Mouse (Mus musculus): ENCODE data around the gene Rbm15.
A peak's percentile ranks its signal among the peaks of the same experiment; 100 is the strongest.
"Not testable (repeated sequence)": the region's sequence is repeated elsewhere in the genome, so short reads cannot be mapped to it uniquely, and the experiment has no call there.

Rbm15 gene

DNA sequence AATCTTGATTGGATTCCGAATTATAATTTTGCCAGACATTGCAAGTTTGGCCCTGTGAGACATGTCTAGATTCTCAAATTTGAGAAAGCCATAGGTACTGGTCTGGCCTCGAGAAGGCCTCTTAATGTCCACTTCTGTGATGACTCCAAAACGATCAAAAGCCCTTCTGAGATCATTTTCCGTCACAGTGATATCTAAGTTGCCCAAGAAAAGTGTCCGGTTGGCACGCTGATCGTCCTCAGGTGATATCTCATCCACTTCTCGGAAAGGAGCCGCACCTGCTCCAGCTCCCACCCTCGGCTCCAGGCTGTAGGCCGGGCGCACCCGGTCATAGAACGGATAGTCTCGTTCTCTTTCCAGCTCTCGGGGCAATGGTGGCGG lies 1.7 kb downstream of the Rbm15 start:
- no peak for DNase-seq (ENCODE audit: low spot score in 2 of 2)

GRCm38 (mm10) chr3:107330503-107331424 lies 2.7 kb downstream of the Rbm15 start:
- no peak for DNase-seq (ENCODE audit: low spot score in 2 of 2)

GRCm38 (mm10) chr3:107326442-107326841 lies 7.0 kb downstream of the Rbm15 start:
- no peak for DNase-seq (ENCODE audit: low spot score in 2 of 2)

GRCm38 (mm10) chr3:107321776-107322175 lies 11.7 kb downstream of the Rbm15 start:
- no peak for DNase-seq (ENCODE audit: low spot score in 2 of 2)

- no peak for DNase-seq (ENCODE audit: low spot score in 2 of 2)
These were observed 12.3 kb downstream of the Rbm15 start for GRCm38 (mm10) chr3:107321141-107321540.

DNA sequence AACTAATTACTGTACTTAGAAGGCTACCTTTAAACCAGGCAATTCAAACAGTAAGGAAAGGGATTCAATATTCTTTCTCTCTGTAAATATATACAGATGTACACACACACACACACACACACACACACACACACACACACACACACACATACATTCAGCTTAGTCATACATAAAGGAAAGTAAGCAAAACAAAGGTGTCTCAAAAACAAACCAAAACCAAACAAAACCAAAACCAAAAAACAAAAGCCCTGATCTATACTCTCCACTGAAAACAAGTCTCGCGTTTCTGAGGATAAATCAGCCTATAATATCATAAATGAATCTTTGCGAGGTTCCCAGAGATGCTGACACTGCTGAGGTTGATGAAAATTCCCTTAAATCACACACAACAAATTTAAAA lies 16.1 kb downstream of the Rbm15 start:
- DNase-seq (ENCODE audit: low spot score in 2 of 2), result no peak

GRCm38 (mm10) chr3:107296917-107297316 lies 36.6 kb downstream of the Rbm15 start:
- DNase-seq (ENCODE audit: low spot score in 2 of 2), result not testable (repeated sequence)

DNA sequence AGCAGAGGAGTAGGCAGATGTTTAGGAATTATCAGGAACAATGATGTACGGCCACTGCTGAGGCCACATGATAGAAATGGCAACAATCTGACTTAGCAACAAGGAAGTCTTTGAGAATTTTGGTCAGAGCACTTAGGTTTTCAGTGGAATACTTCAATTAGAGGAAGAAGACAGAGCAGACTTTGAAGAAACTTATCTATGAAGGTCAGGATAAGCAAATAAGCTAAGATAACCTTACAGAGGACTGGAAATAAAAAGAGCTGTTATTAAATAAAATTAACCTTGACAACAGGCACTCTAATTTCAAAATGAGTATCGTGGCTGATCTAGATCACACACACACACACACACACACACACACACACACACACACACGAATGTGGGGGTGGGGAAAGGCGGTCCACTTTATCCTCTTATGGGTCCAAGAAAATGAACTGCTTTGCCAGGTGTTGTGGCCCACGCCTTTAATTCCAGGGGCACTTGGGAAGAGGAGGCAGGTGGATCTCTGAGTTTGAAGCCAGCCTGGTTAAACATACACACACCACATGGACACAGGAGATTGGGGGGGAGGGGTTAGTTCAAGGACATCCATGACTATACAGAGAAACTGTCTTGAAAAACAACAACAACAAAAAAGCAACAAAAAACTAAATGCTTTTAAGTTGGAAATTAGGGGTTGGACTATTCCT lies 37.7 kb downstream of the Rbm15 start:
- DNase-seq (ENCODE audit: low spot score in 2 of 2), result no peak

- no peak for DNase-seq (ENCODE audit: low spot score in 2 of 2)
These were observed 42.6 kb downstream of the Rbm15 start, which contains the start of gene Slc16a4 for GRCm38 (mm10) chr3:107290764-107291381. Slc16a4 (plus strand) TSS chr3:107291230.

DNA sequence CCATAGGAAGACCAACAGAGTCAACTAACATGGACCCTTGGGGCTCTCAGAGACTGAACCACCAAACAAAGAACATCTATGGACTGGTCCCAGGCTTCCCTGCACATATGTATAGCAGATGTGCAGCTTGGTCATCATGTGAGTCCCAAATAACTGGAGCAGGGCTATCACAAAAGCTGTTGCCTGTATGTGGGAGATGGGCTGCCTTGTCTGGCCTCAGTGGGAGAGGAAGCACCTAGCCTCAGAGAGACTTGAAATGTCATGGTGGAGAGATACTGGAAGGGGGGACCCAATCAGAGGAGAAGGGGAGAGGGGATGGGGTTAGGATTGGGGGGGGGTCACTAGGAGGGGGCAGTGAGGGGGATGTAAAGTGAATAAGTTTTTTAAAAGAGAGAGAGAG lies 46.1 kb downstream of the Rbm15 start:
- no peak for DNase-seq (ENCODE audit: low spot score in 2 of 2)

- no peak for DNase-seq (ENCODE audit: low spot score in 2 of 2)
These were observed 47.4 kb downstream of the Rbm15 start for GRCm38 (mm10) chr3:107286123-107286522.

DNA sequence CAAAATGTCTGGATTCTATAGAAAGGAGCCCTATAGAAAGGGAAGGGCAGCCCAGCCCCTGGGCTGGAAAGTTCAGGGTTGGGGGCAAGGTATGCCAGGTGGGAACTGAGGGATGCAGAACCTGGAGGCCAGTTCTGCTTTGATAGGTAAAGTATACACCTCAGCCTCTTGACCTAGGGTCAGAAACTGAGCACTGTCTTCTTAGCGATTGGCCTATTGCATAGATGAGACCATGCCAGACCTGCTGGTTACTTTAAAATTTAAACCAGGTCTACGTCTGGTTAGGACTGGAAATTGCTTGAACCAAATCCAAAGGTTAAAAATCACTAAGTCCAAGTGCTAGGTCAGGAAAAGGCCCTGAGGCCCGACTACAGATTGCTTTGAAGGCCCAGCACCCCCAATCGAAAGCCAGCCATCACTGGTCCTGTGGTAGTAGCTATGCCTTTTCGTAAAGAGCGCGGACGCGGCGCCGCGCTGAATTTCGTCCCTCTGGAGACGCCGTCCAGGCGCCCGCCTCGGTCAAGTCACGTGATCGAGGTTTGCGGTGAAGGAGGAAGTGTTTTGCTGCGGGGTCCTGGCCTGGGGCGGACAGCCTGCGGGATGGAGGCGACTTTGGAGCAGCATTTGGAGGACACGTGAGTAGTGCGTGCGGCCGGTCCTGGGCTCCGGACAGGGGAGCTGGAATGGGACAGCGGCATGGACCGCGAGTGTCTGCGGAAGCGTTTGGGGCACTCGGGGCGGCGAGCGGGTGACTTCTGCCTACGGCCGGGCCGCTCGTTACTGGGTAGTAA lies 54.8 kb downstream of the Rbm15 start, which contains the start of gene Lamtor5:
Gene Lamtor5, plus strand, starts transcription at position 380 of the 791 bp plus-strand sequence.
- DNase-seq (ENCODE audit: low spot score in 2 of 2), result peak; percentile 84 to 88

GRCm38 (mm10) chr3:107276626-107277025 lies 56.8 kb downstream of the Rbm15 start:
- DNase-seq (ENCODE audit: low spot score in 2 of 2), result no peak

- DNase-seq (ENCODE audit: low spot score in 2 of 2), result no peak
These were observed 57.5 kb downstream of the Rbm15 start for GRCm38 (mm10) chr3:107275996-107276395.

Data from right cerebral cortex, postnatal 36 days (tissue).